Mouse (Mus musculus): ENCODE data around the gene Sema6d.

- TF ChIP-seq POLR2A (IDR thresholded peaks at IDR 0.05; ENCODE audit: borderline replicate concordance, insufficient read depth, low read length), result no peak
- TF ChIP-seq CTCF (IDR thresholded peaks at IDR 0.05; ENCODE audit: borderline replicate concordance, insufficient read depth, low read depth, low read length), result peak; percentile 91
Measured at GRCm38 (mm10) chr2:124100486-124101200, 10.9 kb downstream of the Sema6d start.
